Mouse (Mus musculus) mouse trophoblast stem cell (cell line): ENCODE measurements around the gene 4933424G06Rik.

ENCODE experiments used
- in situ Hi-C, 2 experiments: fragments of 300-500 bp; cut with MseI, MboI; formaldehyde crosslinking; loops; 2 replicates in 1 of 2; 3 replicates in 1 of 2; pipeline ENCODE4 v1.15.1; 2025

The 4933424G06Rik gene

DNA sequence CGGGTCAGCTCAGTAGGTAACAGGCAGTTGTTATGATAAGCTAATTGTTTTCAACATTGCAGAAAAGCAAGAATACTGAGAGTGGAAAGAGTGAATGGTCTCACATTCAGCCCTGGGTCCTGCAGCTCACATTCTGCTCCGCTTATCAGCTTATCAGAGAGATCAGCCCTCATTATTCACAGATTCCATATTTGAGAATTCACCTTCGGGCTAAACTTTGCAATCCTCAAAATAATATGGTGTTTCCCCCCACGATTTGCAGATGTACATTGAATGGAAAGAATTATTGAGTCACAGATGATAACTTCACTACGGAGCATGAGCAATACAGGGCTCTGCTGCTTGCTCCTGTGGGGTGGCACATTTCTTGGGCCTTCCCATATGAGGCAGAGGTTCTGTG is 58.8 kb downstream of the 4933424G06Rik start:
- in situ Hi-C loops = no loop called here

DNA sequence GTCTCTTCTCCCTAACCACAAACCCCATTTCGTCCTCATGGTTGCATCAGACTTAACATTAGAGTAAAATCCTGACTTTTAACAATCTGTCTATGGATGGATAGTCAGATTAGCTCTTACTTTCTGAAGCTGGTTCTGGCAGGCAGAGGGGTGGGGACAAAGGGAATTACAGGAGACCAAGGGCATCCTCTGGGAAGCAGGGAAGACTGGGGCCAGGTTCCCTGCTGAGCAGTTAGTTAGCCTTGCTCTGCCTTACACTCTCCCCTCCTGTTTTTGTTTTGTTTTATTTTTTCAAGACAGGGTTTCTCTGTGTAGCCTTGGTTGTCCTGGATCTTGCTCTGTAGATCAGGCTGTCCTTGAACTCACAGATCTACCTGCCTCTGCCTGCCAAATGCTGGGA is 60.0 kb downstream of the 4933424G06Rik start:
- in situ Hi-C loops = no loop called here

DNA sequence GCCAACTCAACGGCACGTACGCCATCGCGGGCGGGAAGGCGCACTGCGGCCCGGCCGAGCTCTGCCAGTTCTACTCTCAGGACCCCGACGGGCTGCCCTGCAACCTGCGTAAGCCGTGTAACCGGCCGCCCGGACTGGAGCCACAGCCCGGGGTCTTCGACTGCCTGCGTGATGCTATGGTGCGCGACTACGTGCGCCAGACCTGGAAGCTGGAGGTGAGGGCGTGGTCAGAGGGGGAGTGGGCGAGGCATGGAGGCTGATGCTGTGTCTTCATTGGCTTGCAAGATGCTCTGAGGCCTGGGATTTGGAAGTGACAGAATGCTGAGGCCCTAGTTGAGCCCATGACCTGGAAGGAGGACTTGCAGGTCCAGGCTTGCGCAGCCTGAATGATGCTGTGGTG is 61.0 kb downstream of the 4933424G06Rik start:
- in situ Hi-C loops = no loop called here

DNA sequence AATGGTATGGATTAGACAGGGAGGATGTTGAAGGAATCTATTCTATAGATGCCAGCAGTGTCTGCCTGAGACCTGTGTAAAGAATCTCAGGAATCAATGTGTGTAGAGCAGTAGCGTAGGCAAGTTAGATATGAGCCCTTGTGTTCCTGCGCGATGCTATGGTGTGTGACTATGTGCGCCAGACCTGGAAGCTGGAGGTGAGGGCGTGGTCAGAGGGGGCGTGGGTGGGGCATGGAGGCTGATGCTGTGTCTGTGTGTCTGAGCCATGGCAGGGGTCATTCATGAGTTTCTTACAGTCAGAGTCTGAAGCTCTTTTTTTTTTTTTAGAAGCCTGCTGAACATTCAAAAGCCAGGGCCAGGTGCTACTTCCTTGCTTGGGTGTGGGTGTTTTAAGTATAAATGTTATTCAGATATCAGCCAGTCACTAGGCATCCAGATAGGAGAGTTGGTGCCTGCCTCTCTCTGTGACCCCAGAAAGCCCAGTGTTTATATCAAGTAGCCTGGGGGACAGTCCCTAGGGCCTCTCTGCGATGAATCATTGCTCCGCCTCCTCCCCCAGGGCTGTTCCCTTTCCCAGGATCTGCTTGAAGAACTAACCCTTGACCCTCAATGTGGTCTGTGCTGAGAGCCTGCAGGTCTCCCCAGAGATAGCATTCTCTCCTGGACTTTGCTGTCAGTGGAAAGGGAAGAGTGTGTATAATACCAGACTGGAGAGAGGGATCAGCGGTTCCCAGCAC is 62.4 kb downstream of the 4933424G06Rik start:
- in situ Hi-C loops = no loop called here

DNA sequence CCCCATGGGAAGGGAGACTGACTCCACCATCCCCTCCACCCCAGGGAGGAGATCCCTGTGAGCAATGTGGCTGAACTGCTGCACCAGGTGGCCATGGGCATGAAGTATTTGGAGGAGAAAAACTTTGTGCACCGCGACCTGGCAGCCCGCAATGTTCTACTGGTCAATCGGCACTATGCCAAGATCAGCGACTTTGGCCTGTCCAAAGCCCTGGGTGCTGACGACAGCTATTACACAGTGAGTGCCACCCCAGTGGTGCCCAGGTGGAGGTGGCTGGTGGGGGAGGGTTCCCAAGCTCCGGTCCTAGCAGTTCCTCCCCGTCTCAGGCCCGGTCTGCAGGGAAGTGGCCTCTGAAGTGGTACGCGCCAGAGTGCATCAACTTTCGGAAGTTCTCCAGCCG is 70.8 kb downstream of the 4933424G06Rik start:
- in situ Hi-C loops = loop anchor here in 1 of 2 experiments (10.0 kb wide), 1 partner anchor 464 kb away; no protein-coding TSS in a partner anchor

DNA sequence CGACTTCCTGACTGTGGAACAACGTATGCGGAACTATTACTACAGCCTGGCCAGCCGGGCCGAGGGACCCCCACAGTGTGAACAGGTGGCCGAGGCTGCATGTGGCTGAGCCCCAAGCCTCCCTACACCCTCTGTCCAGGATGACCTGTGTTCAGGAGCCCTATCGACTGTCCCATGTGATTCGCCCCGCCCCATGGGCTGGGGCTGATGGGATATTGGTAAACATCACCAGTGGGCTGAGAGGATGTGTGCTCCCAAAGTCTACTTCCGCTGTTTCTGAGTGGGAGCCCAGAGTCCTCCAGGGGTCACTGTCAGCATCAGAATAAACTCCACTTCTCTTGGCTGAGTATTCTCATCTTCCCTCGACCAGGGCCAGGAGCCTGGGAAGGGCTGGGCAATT is 72.5 kb downstream of the 4933424G06Rik start:
- in situ Hi-C loops = loop anchor here in 1 of 2 experiments (10.0 kb wide), 1 partner anchor 462 kb away; no protein-coding TSS in a partner anchor

DNA sequence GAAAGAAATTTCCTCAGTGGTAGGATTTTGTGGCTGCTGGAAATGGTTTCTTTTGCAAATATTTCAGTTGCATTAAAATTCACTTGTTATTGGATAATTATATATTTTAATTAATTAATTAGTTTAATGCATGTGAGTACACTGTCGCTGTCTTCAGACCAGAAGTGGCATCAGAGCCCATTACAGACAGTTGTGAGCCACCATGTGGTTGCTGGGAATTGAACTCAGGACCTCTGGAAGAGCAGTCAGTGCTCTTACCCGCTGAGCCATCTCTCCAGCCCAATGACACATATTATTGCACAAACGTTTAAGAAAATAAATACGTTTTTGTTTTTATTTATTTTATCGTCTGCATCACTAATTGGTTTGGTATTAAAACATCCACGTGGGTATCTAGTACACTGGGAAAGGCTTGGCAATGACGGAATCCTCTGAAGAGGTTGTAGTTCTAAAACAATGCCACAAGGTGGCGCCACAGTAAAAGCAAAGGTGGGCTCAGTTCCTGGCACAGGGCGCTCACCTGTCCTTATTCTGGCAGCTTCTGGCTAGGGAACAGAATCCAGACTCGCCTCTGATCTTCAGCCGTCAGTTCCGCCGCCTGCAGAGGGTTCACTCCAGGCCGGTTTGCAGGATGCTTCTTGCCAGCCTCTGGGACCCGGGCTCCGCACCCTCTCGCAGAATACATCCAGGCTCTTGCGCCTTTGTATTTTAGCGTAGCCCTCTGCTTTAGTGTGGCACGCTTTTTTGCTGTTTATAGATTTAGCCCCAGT is 74.6 kb downstream of the 4933424G06Rik start:
- in situ Hi-C loops = loop anchor here in 1 of 2 experiments (10.0 kb wide), 1 partner anchor 460 kb away; no protein-coding TSS in a partner anchor

DNA sequence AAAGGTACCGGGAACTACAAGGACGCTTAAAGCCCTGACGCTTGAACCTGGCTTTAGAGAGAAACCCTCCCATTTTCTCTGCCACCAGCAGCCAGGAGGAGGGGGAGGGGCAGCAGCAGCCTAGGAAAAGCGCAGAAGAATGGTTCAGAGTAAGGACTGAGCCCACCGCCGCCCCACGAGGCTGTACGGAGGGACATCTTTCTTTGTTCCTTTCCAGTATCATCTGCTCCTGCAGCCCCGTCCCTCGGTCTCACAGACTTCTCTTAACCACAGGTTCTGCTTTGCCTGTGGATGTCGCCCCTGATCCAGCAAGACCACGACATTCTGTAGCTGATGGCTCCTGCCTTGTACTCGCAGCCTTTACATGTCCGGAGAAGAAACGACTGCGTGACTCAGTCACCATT is 75.3 kb downstream of the 4933424G06Rik start:
- in situ Hi-C loops = loop anchor here in 1 of 2 experiments (10.0 kb wide), 1 partner anchor 460 kb away; no protein-coding TSS in a partner anchor

DNA sequence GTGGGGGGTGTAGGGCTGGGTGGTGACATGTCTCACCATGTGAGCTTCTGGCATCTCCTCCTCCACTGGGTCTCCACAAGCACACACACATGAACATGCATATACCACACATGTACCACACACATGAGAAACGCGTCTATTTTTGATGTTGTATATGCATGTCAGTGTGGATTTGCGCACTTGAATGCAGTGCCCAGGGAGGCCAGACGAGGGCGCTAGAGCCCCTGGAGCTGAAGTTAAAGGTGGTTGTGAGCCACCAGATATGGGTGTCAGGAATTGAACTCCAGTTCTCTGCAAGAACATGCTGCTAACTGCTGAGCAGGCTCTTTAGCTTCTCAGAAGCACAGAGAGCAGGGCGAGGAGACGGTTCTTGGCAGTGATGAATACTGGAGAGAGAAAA is 76.4 kb downstream of the 4933424G06Rik start:
- in situ Hi-C loops = loop anchor here in 1 of 2 experiments (10.0 kb wide), 1 partner anchor 458 kb away; no protein-coding TSS in a partner anchor

DNA sequence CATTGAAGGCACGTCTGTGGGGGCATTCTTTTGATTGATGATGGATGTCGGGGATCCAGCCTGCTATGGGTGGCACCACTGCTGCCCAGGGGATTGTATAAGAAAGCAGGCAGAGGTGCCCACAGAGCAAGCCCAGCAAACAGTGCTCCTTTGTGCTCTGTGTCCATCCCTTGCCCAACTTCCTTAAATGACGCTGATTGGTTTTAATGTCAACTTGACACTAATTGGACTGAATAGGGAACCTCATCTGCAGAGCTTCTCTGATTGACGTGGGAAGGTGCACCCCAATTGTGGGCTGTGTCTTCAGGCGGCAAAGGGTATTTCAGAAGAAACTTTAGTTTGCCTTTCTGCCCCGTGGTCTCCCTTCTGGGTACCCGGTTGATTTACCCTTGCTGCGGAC is 79.5 kb downstream of the 4933424G06Rik start:
- in situ Hi-C loops = loop anchor here in 1 of 2 experiments (10.0 kb wide), 1 partner anchor 455 kb away; no protein-coding TSS in a partner anchor

DNA sequence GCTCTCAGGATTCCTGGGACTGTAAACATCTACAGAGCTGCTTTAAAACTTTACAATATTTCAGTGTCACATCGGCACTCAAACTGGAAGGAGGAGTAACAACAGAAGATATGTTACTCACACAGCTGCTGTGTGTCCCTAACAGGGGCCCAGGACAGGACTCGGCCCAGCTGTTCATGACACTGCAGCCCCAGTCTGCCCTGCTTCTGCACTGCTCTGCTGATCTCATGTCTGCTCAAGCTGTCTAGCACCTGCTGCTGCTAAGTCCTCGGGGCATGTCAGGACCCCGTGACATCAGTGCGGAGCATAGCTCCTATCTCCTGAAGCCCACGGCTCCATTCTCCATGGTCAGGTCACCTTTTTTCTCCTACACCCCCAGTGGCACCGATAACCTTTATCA is 86.8 kb downstream of the 4933424G06Rik start:
- in situ Hi-C loops = no loop called here

DNA sequence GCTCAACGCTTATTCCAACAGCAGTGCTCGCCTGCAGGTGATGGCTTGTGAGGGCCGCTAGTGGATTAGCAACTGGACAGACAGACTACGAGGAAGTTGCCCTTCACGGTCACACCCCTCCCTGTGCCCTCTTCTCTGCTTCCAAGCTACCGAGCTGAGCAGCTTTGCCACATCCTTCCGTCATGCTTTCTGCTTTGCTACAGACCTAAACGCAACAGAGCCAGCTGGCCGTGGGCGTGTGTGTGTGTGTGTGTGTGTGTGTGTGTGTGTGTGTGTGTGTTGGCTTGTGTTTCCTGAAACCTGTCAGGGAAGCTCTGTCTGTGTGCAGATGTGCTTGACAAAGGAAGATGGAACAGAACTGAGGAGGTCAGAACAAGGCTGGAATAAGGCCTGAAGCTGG is 87.5 kb downstream of the 4933424G06Rik start:
- in situ Hi-C loops = no loop called here

DNA sequence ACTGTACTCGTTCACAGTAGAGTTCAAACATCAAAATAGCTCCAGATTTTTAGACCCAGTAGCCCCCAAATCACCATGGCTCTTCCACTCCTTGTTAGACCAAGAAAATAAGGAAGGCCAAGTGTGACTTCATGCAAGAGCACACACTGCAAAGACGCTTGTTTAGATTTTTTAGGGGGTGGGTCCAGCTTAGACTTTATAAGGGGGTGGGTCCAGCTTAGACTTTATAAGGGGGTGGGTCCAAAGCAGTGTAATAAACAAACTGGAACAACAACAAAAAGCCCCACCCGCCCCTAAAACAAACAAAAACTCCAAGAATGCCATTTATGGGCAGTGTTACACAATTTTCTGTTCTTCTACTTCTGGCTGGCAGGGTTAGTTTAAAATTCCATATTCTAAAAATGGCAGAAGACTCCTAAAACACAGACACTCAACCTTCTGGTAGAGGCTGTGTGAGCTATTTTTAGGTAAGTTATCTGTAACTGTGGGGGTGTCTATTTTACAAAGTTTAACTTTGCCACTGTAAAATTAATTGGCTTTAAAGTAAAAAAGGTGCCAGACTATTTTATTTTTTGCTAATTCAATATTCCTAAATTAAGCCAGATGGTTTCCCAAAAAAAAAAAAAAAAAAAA is 90.5 kb downstream of the 4933424G06Rik start:
- in situ Hi-C loops = no loop called here

DNA sequence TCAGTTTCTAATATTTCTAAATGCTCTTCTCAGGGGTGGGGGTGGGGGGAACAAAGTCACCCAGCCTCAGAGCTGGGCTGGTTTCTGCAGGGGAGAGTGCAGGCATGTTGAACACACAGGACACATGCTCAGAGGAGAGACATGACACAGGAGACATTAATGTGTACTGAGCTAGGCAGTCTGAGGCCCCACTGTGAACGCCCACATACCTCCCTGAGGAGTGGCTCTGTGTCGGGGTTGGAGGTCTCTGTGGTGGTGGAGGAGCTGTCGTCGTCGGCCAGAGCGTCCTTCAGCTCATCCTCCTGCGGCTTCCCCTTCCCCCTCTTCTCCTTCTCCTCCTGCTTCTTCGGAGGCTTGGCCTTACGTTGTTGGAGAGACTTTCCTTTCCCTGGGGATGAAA is 94.3 kb downstream of the 4933424G06Rik start:
- in situ Hi-C loops = no loop called here

DNA sequence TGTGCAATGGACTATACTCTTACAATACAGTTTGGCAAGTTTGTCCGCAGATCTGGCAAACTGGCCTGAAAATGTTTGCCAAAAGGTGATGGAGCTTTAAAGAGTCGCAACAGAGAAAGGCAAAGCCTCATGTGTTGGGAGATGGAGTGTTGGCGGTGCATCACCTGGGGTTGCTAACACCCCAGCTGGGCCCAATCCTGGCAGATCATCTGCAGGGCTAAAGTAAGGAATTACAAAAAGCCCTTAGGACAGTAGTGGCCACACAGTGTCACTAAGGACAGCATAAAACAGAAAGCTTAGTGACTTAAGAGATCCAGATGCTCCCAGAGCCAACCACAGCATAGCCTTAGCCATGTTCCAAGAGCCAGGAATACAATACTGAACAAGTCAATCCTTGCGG is 94.9 kb downstream of the 4933424G06Rik start:
- in situ Hi-C loops = no loop called here

DNA sequence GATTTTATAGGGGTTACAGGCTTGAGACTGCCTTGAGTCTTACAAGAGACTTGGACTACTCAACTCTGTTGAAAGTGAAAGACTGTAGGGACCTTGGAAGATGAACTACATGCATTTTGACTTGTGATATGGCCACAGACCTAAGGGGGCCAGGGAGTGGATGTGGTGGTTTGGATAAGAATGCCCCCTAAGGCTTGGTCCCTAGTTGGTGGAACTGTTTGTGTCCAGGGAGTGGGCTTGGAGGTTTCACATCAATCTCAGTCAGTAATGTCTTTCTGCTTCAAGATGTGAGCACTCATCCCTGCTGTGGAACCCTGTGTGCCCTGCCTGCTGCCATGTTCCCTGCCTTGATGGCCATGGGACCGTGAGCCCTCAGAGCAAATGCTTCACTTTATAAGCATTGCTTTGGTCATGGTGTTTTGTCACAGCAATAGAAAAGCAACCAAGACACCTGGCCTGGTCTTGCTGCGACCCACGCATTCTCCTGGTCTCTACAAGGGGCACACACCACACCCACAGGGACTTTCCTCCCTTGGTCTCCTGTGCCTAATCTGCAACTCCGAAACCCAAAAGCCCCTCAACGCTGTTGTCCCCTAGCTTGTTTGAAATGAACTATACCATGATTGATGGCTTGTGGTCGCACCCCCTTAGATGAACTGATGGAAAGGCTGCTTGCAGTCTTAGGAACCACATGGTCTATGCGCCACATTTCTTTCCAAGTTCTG is 96.4 kb downstream of the 4933424G06Rik start:
- in situ Hi-C loops = no loop called here

DNA sequence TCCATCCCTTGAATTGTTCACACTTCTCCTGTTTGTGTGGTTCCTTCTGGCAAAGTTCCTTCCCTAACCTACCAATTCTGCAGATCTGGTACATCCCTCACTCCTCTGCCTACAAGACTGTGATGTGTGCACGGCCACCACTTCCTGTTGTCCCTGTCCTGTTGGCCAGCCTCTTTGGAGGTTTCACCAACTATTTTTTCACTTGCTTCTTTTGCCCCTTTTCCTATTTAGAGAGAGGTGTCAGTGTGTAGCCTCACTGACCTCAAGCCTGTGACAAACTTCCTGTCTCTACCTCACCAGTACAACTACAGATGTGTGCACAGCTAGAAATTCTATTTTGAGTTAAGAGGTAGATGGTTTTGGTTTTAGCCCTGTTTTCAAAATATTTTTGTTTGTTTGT is 97.1 kb downstream of the 4933424G06Rik start:
- in situ Hi-C loops = no loop called here
